Mouse (Mus musculus): ENCODE results near the gene Ppp3cb. TPM values are rescaled to one million over a fixed set of nuclear protein-coding genes. Genes with fewer than 3 reads are reported as not detected.
A peak's percentile ranks its signal among the peaks of the same experiment; 100 is the strongest.

Ppp3cb gene
- polyA plus RNA-seq, 1 experiment from 2014 or later: 65.4 TPM

- DNase-seq (ENCODE audit: low spot score): peak; percentile 14
Measured at GRCm38 (mm10) chr14:20481211-20481610, 65.2 kb downstream of the Ppp3cb start.

GRCm38 (mm10) chr14:20480195-20480579, 66.2 kb downstream of the Ppp3cb start:
- no peak for DNase-seq (ENCODE audit: low spot score)

GRCm38 (mm10) chr14:20479291-20480194, 66.8 kb downstream of the Ppp3cb start, which contains the start of gene Anxa7:
Gene Anxa7 (minus strand): TSS chr14:20480133.
- peak; percentile 81 for DNase-seq (ENCODE audit: low spot score)

GRCm38 (mm10) chr14:20478801-20479200, 67.6 kb downstream of the Ppp3cb start:
- DNase-seq (ENCODE audit: low spot score): no peak

GRCm38 (mm10) chr14:20478385-20478784, 68.0 kb downstream of the Ppp3cb start:
- DNase-seq (ENCODE audit: low spot score): peak; percentile 67

GRCm38 (mm10) chr14:20477261-20478025, 68.9 kb downstream of the Ppp3cb start:
- DNase-seq (ENCODE audit: low spot score): no peak

- no peak for DNase-seq (ENCODE audit: low spot score)
Measured at GRCm38 (mm10) chr14:20460216-20460615, 86.2 kb downstream of the Ppp3cb start.

GRCm38 (mm10) chr14:20458378-20458777, 88.0 kb downstream of the Ppp3cb start:
- DNase-seq (ENCODE audit: low spot score): no peak

- no peak for DNase-seq (ENCODE audit: low spot score)
Measured at GRCm38 (mm10) chr14:20452929-20453328, 93.4 kb downstream of the Ppp3cb start.

- peak; percentile 80 for DNase-seq (ENCODE audit: low spot score)
Measured at GRCm38 (mm10) chr14:20451765-20452331, 94.5 kb downstream of the Ppp3cb start, which contains the start of gene Cfap70. Gene Cfap70 (minus strand): TSS chr14:20452226.

GRCm38 (mm10) chr14:20451302-20451701, 95.1 kb downstream of the Ppp3cb start:
- DNase-seq (ENCODE audit: low spot score): no peak

Other genes with a start within 250 kb of the Ppp3cb start
- 42.5 and 43.2 TPM in 2 replicates for gene Ecd, start 198.5 kb downstream of the Ppp3cb start, polyA plus RNA-seq (2015; fragmentation: Nextera tagmentation; extraction: Ambion mirVana)
- gene Fam149b, start 198.4 kb downstream of the Ppp3cb start, polyA plus RNA-seq (2015; fragmentation: Nextera tagmentation; extraction: Ambion mirVana): 25.2 and 28.0 TPM in 2 replicates
- gene Dnajc9, start 157.7 kb downstream of the Ppp3cb start, polyA plus RNA-seq (2015; fragmentation: Nextera tagmentation; extraction: Ambion mirVana): 205 and 222 TPM in 2 replicates
- 111 and 121 TPM in 2 replicates for gene Mrps16, start 152.9 kb downstream of the Ppp3cb start, polyA plus RNA-seq (2015; fragmentation: Nextera tagmentation; extraction: Ambion mirVana)
- 0.07 and 0.27 TPM in 2 replicates for gene Cfap70, start 94.3 kb downstream of the Ppp3cb start, polyA plus RNA-seq (2015; fragmentation: Nextera tagmentation; extraction: Ambion mirVana)
- gene Anxa7, start 66.4 kb downstream of the Ppp3cb start, polyA plus RNA-seq (2015; fragmentation: Nextera tagmentation; extraction: Ambion mirVana): 43.5 and 47.3 TPM in 2 replicates
- gene Mss51, start 49.7 kb downstream of the Ppp3cb start, polyA plus RNA-seq (2015; fragmentation: Nextera tagmentation; extraction: Ambion mirVana): 1.4 and 1.9 TPM in 2 replicates
- gene Usp54, start 94.5 kb upstream of the Ppp3cb start, polyA plus RNA-seq (2015; fragmentation: Nextera tagmentation; extraction: Ambion mirVana): 1.6 and 1.8 TPM in 2 replicates
- gene Myoz1, start 110.0 kb upstream of the Ppp3cb start, polyA plus RNA-seq (2015; fragmentation: Nextera tagmentation; extraction: Ambion mirVana): 0.52 and 0.59 TPM in 2 replicates
- gene Synpo2l, start 121.8 kb upstream of the Ppp3cb start, polyA plus RNA-seq (2015; fragmentation: Nextera tagmentation; extraction: Ambion mirVana): 0.22 and 0.30 TPM in 2 replicates
- 52.2 and 56.8 TPM in 2 replicates for gene Sec24c, start 127.7 kb upstream of the Ppp3cb start, polyA plus RNA-seq (2015; fragmentation: Nextera tagmentation; extraction: Ambion mirVana)
- gene Fut11, start 148.4 kb upstream of the Ppp3cb start, polyA plus RNA-seq (2015; fragmentation: Nextera tagmentation; extraction: Ambion mirVana): 12.2 and 13.3 TPM in 2 replicates
- gene Chchd1, start 156.4 kb upstream of the Ppp3cb start, polyA plus RNA-seq (2015; fragmentation: Nextera tagmentation; extraction: Ambion mirVana): 235 and 256 TPM in 2 replicates
- gene Zswim8, start 161.0 kb upstream of the Ppp3cb start, polyA plus RNA-seq (2015; fragmentation: Nextera tagmentation; extraction: Ambion mirVana): 11.3 and 16.1 TPM in 2 replicates
- 9.2 and 9.8 TPM in 2 replicates for gene Ndst2, start 188.0 kb upstream of the Ppp3cb start, polyA plus RNA-seq (2015; fragmentation: Nextera tagmentation; extraction: Ambion mirVana)
- gene Camk2g, start 247.5 kb upstream of the Ppp3cb start, polyA plus RNA-seq (2015; fragmentation: Nextera tagmentation; extraction: Ambion mirVana): 53.2 and 56.4 TPM in 2 replicates

Data from thymus, postnatal 0 days (tissue).